Mouse (Mus musculus) spleen, adult 2 months (tissue): ENCODE results near the gene Pkn1.

ENCODE experiments used
- CTCF ChIP-seq: fragments of 200-500 bp; IDR thresholded peaks from 2 replicates; pipeline ENCODE4 v1.5.1; 2011; ENCODE audit warnings: mild to moderate bottlenecking, inconsistent platforms; ENCODE audit not compliant: insufficient read depth, insufficient read length, insufficient replicate concordance; ENCODE audit errors: extremely low read depth
- POLR2A ChIP-seq: fragments of 200-500 bp; IDR thresholded peaks from 2 replicates; pipeline ENCODE4 v1.6.1; 2011; ENCODE audit warnings: low read depth, low read length, inconsistent platforms

GRCm38 (mm10) chr8:83738949-83739710 lies 40.2 kb upstream of the Pkn1 start:
- no peak for TF ChIP-seq POLR2A
- TF ChIP-seq CTCF = no peak
